Mouse (Mus musculus): ENCODE results near the gene Pnkd.
"Not testable (repeated sequence)": the region's sequence is repeated elsewhere in the genome, so short reads cannot be mapped to it uniquely, and the experiment has no call there.

Pnkd gene

DNA sequence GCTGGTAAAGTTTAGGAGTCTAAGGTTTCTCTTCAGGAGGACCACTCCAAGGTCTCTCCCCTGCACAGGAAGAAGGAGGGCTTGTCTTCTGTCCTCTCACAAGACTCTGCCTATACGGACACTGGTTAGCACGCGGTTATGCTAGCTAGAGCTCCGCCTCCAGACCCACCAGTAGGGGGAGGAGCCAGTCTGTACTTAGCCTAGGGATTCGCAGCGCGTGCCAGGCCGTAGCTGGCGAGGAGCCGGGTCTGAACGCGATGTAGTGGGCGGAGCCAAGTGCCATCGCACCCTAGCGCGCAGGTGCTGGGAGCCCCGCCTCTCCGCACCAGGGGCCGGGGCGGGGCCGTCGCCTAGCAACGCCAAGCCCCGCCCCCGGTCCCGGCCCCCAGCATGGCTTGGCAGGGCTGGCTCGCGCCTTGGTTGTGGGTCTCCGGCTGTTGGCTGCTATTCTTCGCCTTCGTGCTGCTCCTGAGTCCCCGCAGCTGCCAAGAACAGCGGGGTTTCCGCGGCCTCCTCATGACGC is 47.6 kb downstream of the Pnkd start:
- peak; percentile 93 to 96 for DNase-seq

- DNase-seq: peak; percentile 39 to 55
Measured at GRCm38 (mm10) chr1:74332930-74333329, 48.2 kb downstream of the Pnkd start.

- no peak for DNase-seq
Measured at GRCm38 (mm10) chr1:74334607-74335006, 49.9 kb downstream of the Pnkd start.

- no peak for DNase-seq
Measured at GRCm38 (mm10) chr1:74335033-74335432, 50.3 kb downstream of the Pnkd start.

DNA sequence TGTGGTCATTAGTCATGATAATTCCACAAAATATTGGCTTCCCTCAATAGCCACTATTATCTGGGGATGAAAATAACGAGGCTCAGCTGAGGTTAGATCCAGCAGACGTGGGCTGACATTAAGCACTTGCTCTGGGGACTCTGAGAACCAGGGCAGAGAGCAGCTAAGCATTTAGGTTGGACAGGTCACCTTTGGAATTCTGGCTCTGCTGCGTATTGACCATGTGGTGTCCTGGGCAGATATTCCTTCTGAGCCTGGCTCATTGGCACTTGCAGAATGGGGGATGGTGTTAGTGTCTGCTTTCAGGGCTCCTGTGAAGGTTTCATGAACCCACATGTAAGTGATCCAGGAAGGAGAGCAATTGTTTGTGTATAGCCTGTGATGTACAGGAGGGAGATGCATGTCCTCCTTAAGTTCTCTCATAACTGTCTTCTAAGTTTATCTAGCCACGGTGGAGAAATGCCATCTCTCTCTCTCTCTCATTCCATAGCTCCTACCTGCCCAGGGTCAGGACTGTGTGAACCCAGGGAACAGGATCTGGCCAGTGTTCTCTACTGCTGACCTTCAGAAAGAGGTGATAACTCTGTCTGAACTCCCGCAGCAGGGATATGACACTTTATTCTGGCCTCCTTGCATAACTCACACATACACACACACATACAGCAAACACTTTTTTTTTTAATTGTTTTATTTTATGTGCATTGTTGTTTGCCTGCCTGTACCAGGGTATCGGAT is 50.9 kb downstream of the Pnkd start:
- peak; percentile 45 to 61 for DNase-seq

GRCm38 (mm10) chr1:74337241-74337771 is 52.6 kb downstream of the Pnkd start:
- peak; percentile 31 to 44 for DNase-seq

GRCm38 (mm10) chr1:74338013-74338412 is 53.3 kb downstream of the Pnkd start:
- no peak for DNase-seq

GRCm38 (mm10) chr1:74338626-74339025 is 53.9 kb downstream of the Pnkd start:
- no peak for DNase-seq

- DNase-seq: no peak
Measured at GRCm38 (mm10) chr1:74339917-74340316, 55.2 kb downstream of the Pnkd start.

DNA sequence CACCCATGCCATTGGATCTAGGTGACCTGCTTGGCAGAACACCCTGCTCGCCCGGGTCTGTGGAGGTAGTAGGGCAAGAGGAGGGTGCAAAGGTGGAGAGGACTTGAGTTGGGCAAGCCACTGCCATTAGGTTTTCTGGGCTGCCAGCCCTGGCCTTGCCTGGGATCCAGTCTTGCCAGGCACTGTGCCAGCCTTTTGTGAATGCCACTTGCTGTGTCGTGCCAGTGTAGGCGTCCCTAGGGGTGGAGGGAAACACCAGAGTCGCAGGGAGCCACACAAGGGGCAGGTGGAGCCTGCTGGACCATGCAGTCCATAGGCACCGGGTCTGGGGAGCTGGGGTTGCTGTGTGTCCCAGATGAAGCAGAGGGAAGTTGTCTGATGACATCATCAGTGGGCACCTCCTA is 55.6 kb downstream of the Pnkd start:
- DNase-seq: peak; percentile 49 to 52

GRCm38 (mm10) chr1:74340992-74341391 is 56.3 kb downstream of the Pnkd start:
- DNase-seq: not testable (repeated sequence)

DNA sequence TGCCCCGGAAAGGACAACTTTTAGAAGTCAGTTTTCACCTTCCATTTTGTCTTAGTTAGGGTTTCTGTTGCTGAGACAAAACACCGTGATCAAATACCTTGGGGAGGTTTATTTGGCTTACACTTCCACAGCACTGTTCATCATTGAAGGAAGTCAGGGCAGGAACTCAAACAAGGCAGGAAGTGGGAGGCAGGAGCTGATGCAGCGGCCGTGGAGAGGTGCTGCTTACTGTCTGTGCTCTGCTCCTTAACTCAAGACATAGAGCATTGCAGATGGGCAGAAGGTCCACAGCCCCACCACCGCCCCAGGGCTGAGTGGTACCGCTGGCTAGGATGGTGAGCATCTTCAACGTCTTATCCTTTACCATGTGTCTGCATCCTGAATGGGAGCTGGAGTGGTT is 57.2 kb downstream of the Pnkd start:
- no peak for DNase-seq

DNA sequence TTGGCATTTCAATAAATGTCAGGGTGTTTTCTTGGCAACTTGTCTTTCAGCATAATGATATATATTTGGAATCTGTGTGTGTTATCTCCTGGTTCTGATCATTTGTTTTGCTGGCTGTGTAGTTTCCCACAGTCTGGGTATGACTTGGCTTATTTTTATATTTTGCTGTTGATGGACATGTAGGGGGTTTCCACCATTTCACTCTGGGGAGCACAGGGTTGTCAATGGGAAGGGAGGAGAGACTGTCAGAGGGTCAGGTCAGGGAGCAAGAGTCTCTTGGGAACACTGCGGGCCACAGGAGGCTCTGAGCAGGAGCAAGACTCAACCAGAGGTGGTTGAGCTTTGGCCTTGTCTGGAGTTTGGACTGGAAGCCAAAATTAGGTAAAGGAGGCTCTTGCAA is 57.6 kb downstream of the Pnkd start:
- DNase-seq: no peak

DNA sequence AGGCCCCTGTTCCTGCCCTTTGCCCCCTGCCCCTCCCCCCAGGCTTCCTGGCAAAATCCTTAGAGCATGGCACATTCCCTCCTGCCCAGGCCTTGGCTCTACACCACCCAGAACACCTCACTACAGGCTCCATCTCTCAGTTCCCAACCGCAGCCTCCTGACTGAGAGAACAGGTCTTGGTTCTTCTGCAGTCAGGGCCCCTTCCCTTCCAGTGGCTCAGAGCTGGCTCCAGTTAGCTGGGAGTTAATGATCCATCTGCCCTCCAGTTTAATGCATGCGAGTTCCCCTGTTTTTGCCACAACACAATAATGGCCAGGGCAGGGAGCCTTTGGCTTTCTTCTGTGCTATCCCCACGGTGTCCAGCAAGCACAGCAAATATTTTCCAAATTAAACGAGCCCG is 58.4 kb downstream of the Pnkd start:
- DNase-seq: no peak

- DNase-seq: no peak
Measured at GRCm38 (mm10) chr1:74344163-74344916, 59.6 kb downstream of the Pnkd start.

GRCm38 (mm10) chr1:74351185-74351769 is 66.5 kb downstream of the Pnkd start:
- DNase-seq: no peak

GRCm38 (mm10) chr1:74352532-74353096 is 67.9 kb downstream of the Pnkd start:
- DNase-seq: no peak

- DNase-seq: no peak
Measured at GRCm38 (mm10) chr1:74353453-74354229, 68.9 kb downstream of the Pnkd start.

DNA sequence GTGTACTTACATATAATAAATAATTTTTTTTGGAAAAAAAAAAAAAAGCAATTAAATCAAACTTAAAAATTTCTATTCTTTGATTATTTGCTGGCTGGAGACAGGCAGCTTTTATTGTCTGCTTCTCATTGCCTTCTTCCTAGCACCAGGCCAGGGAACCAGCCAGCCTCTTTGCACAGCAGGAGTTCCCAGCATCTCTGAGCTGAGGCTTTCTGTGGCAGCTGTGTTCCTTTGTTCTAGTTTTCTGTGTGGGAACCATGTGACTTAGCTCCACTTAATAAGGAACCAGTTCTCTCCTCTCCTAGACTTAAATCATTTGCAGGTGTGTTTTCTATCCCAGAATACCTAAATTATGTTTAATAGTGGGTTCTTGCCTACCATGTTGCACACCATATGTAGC is 72.8 kb downstream of the Pnkd start:
- no peak for DNase-seq

- no peak for DNase-seq
Measured at GRCm38 (mm10) chr1:74359952-74360517, 75.3 kb downstream of the Pnkd start.

- DNase-seq: peak; percentile 78
Measured at GRCm38 (mm10) chr1:74361812-74362211, 77.1 kb downstream of the Pnkd start, which contains the start of gene Catip. TSS of gene Catip (plus strand) at chr1:74362108.
